Mouse (Mus musculus) embryonic facial prominence, embryonic 11.5 days (tissue): Measurements from ENCODE around the gene Fosl1. TPM values are rescaled to one million over a fixed set of nuclear protein-coding genes. Genes with fewer than 3 reads are reported as not detected.

Experiments used
- ATAC-seq: fragments of 200-750 bp; cut with Nextera tagmentation; replicated peaks from 2 replicates; pipeline ENCODE4 v1.8.0; 2017; ENCODE audit warnings: low read depth; ENCODE audit not compliant: insufficient number of reproducible peaks, low FRiP score, low TSS enrichment
- DNase-seq: peaks from one replicate; pipeline ENCODE4 v3.0.0-alpha.2; 2015; ENCODE audit warnings: low spot score
- H3K27ac ChIP-seq: fragments of 300-500 bp; sonication (generic); replicated peaks from 2 replicates; pipeline ENCODE4 v1.5.1; 2014; ENCODE audit warnings: mild to moderate bottlenecking, low read depth, low read length, control low read depth
- H3K27me3 ChIP-seq: fragments of 300-500 bp; sonication (generic); 2 replicates; pipeline ENCODE4 v1.6.1; 2014; ENCODE audit warnings: mild to moderate bottlenecking, low read length, moderate library complexity, mixed read lengths; ENCODE audit not compliant: control insufficient read depth, insufficient read depth
- H3K36me3 ChIP-seq: fragments of 300-500 bp; sonication (generic); replicated peaks from 2 replicates; pipeline ENCODE4 v1.6.1; 2014; ENCODE audit warnings: low read depth, mild to moderate bottlenecking, low read length, moderate library complexity, mixed read lengths; ENCODE audit not compliant: control insufficient read depth, insufficient read depth
- H3K4me1 ChIP-seq: fragments of 300-500 bp; sonication (generic); 2 replicates; pipeline ENCODE4 v1.6.1; 2014; ENCODE audit warnings: low read length, mixed read lengths; ENCODE audit not compliant: control insufficient read depth, insufficient read depth
- H3K4me2 ChIP-seq: fragments of 300-500 bp; sonication (generic); 2 replicates; pipeline ENCODE4 v1.6.1; 2014; ENCODE audit warnings: low read depth, mild to moderate bottlenecking, control low read depth, low read length, moderate library complexity
- H3K4me3 ChIP-seq: fragments of 300-500 bp; sonication (generic); 2 replicates; pipeline ENCODE4 v1.5.1; 2014; ENCODE audit warnings: low read depth, low read length, control low read depth
- H3K9ac ChIP-seq: fragments of 300-500 bp; sonication (generic); replicated peaks from 2 replicates; pipeline ENCODE4 v1.6.1; 2014; ENCODE audit warnings: mild to moderate bottlenecking, control low read depth, low read length
- H3K9me3 ChIP-seq: fragments of 300-500 bp; sonication (generic); replicated peaks from 2 replicates; pipeline ENCODE4 v1.6.1; 2016; ENCODE audit warnings: mild to moderate bottlenecking, low read length, inconsistent platforms, mixed read lengths; ENCODE audit not compliant: control insufficient read depth
- WGBS: fragments of 180-500 bp; shearing (Covaris S2); extraction: QIAGEN DNeasy Blood & Tissue Kit; methylation state at CpG from one replicate; pipeline ENCODE4 v1.1.7; 2014; 5-methylcytosine and 5-hydroxymethylcytosine counted together
- polyA plus RNA-seq: library from polyadenylated mRNA; unstranded; fragments of >200 nt; fragmentation: Nextera tagmentation; extraction: Ambion mirVana; gene quantifications from 2 replicates; pipeline ENCODE4 v1.2.1, GENCODE M21; 2014

Gene Fosl1
- polyA plus RNA-seq, 1 experiment from 2014 or later = not detected

GRCm38 (mm10) chr19:5421784-5422183 lies 25.6 kb upstream of the Fosl1 start:
- H3K36me3 ChIP-seq = peaks cover 6% of the 10 kb centered on the region
- no peak overlapping the region for H3K9ac ChIP-seq
- no peaks in the 10 kb centered on the region for H3K9me3 ChIP-seq
- no peak overlapping the region for H3K4me3 ChIP-seq
- no peaks in the 10 kb centered on the region for H3K27me3 ChIP-seq
- WGBS = 92% methylated on average over 5 of the region's 5 CpGs
- ATAC-seq (no peak), DNase-seq (no peak)
- H3K4me1 ChIP-seq = peaks cover 13% of the 10 kb centered on the region
- no peak overlapping the region for H3K27ac ChIP-seq
- no peak overlapping the region for H3K4me2 ChIP-seq

GRCm38 (mm10) chr19:5422267-5422666 lies 25.1 kb upstream of the Fosl1 start:
- DNase-seq = no peak
- Histone ChIP-seq H3K4me3 (no peak overlapping the region), H3K27me3 (no peaks in the 10 kb centered on the region), H3K4me1 (peaks cover 13% of the 10 kb centered on the region), H3K9me3 (no peaks in the 10 kb centered on the region), H3K4me2 (no peak overlapping the region), H3K27ac (no peak overlapping the region), H3K36me3 (peaks cover 6% of the 10 kb centered on the region), H3K9ac (no peak overlapping the region)
- ATAC-seq = no peak
- WGBS = 88% methylated on average over 10 of the region's 10 CpGs

- H3K4me2 ChIP-seq = peak overlapping the region; percentile 84
- 80% methylated on average over 9 of the region's 9 CpGs for WGBS
- H3K27ac ChIP-seq = no peak overlapping the region
- peaks cover 13% of the 10 kb centered on the region for H3K4me1 ChIP-seq
- no peaks in the 10 kb centered on the region for H3K27me3 ChIP-seq
- DNase-seq (no peak), ATAC-seq (no peak)
- peaks cover 6% of the 10 kb centered on the region for H3K36me3 ChIP-seq
- H3K9me3 ChIP-seq = no peaks in the 10 kb centered on the region
- no peak overlapping the region for H3K4me3 ChIP-seq
- H3K9ac ChIP-seq = peak overlapping the region; percentile 94; the same call in 1 of the 2 replicates
These were observed 24.4 kb upstream of the Fosl1 start for GRCm38 (mm10) chr19:5422895-5423443.

- H3K27ac ChIP-seq = no peak overlapping the region
- WGBS = 63% methylated on average over 12 of the region's 12 CpGs
- peaks cover 6% of the 10 kb centered on the region for H3K36me3 ChIP-seq
These were observed 23.8 kb upstream of the Fosl1 start for GRCm38 (mm10) chr19:5423561-5423960.

GRCm38 (mm10) chr19:5424092-5424781 lies 23.1 kb upstream of the Fosl1 start:
- H3K4me2 ChIP-seq = peak overlapping the region; percentile 84
- peaks cover 13% of the 10 kb centered on the region for H3K4me1 ChIP-seq
- H3K27ac ChIP-seq = peak overlapping the region; percentile 86
- peak; percentile 79 for DNase-seq
- no peaks in the 10 kb centered on the region for H3K27me3 ChIP-seq
- WGBS = under 1% methylated on average over 32 of the region's 48 CpGs
- peak; percentile 67 for ATAC-seq
- peaks cover 6% of the 10 kb centered on the region for H3K36me3 ChIP-seq
- no peaks in the 10 kb centered on the region for H3K9me3 ChIP-seq
- H3K9ac ChIP-seq = peak overlapping the region; percentile 94
- peak overlapping the region; percentile 76 for H3K4me3 ChIP-seq

More at GRCm38 (mm10) chr19:5423561-5423960, 23.8 kb upstream of the Fosl1 start:
- peak overlapping the region; percentile 94 for H3K9ac ChIP-seq
- no peak for ATAC-seq
- no peaks in the 10 kb centered on the region for H3K27me3 ChIP-seq
- H3K4me3 ChIP-seq = peak overlapping the region; percentile 76
- no peaks in the 10 kb centered on the region for H3K9me3 ChIP-seq
- H3K4me1 ChIP-seq = peaks cover 13% of the 10 kb centered on the region
- peak overlapping the region; percentile 84 for H3K4me2 ChIP-seq
- no peak for DNase-seq

- Histone ChIP-seq H3K9ac (peak within 1 kb of the TSS; percentile 94), H3K4me1 (peaks cover 13% of the 10 kb centered on the region), H3K4me3 (peak within 1 kb of the TSS; percentile 76), H3K27ac (peak within 1 kb of the TSS; percentile 86), H3K36me3 (peaks cover 6% of the 10 kb centered on the region), H3K4me2 (peak within 1 kb of the TSS; percentile 84), H3K9me3 (no peaks in the 10 kb centered on the region), H3K27me3 (no peaks in the 10 kb centered on the region)
- ATAC-seq = peak; percentile 88
- WGBS = under 1% methylated on average over 63 of the region's 87 CpGs
- DNase-seq = peak; percentile 97
These were observed 22.3 kb upstream of the Fosl1 start, which contains the start of the genes Drap1 and AI837181 for GRCm38 (mm10) chr19:5424782-5425741. Gene Drap1, minus strand, starts transcription at chr19:5424979. Gene AI837181, plus strand, starts transcription at chr19:5425144.

- peak overlapping the region; percentile 94 for H3K9ac ChIP-seq
- ATAC-seq (no peak), DNase-seq (no peak)
- no peaks in the 10 kb centered on the region for H3K27me3 ChIP-seq
- H3K27ac ChIP-seq = no peak overlapping the region
- 90% methylated on average over 18 of the region's 18 CpGs for WGBS
- H3K4me1 ChIP-seq = peaks cover 13% of the 10 kb centered on the region
- H3K9me3 ChIP-seq = no peaks in the 10 kb centered on the region
- peak overlapping the region; percentile 76 for H3K4me3 ChIP-seq
- H3K4me2 ChIP-seq = peak overlapping the region; percentile 82
- peaks cover 6% of the 10 kb centered on the region for H3K36me3 ChIP-seq
These were observed 21.3 kb upstream of the Fosl1 start for GRCm38 (mm10) chr19:5425906-5426565.
